Mouse (Mus musculus) CH12.LX (cell line): ENCODE measurements around the gene Ermard. TPM values are rescaled to one million over a fixed set of nuclear protein-coding genes. Genes with fewer than 3 reads are reported as not detected.

Experiments
- DNase-seq: peaks from one replicate; pipeline ENCODE4 v3.0.0-alpha.2; 2013; ENCODE audit errors: extremely low read depth
- H3K27ac ChIP-seq: 2 replicates; pipeline ENCODE4 v1.5.1; 2012; ENCODE audit warnings: low read depth, mild to moderate bottlenecking, control low read depth, moderate library complexity; ENCODE audit not compliant: insufficient read depth
- H3K27me3 ChIP-seq: replicated peaks from 2 replicates; pipeline ENCODE3; 2012; ENCODE audit warnings: inconsistent platforms
- H3K36me3 ChIP-seq, 2 experiments: replicated peaks in 1 of 2; 2 replicates each; pipeline versions ENCODE3 to v1.6.1; 2012; ENCODE audit warnings: inconsistent platforms in 1 of 2, low read length in 1 of 2, mild to moderate bottlenecking in 1 of 2, mixed read lengths in 1 of 2, moderate library complexity in 1 of 2; ENCODE audit not compliant: control insufficient read depth in 1 of 2, insufficient read depth in 1 of 2
- H3K4me1 ChIP-seq, 2 experiments: 2 replicates each; pipeline ENCODE4 v1.6.1; 2012; ENCODE audit warnings: inconsistent platforms in 1 of 2, moderate library complexity in 1 of 2; ENCODE audit not compliant: insufficient read depth in 2 of 2, control insufficient read depth in 1 of 2
- H3K4me2 ChIP-seq: 2 replicates; pipeline ENCODE4 v1.6.1; 2012; ENCODE audit warnings: low read depth, mild to moderate bottlenecking, control low read depth; ENCODE audit not compliant: poor library complexity, insufficient read depth, severe bottlenecking
- H3K4me3 ChIP-seq, 3 experiments: fragments of 150-350 bp in 1 of 3; sonication (generic) in 1 of 3; replicated peaks in 1 of 3; 2 replicates each; pipeline versions ENCODE3 to v1.5.1; 2011 to 2012; ENCODE audit warnings: low read depth in 2 of 3, low read length in 2 of 3, mild to moderate bottlenecking in 2 of 3, moderate library complexity in 2 of 3, control low read depth in 1 of 3, improper control_type of control experiment in 1 of 3, inconsistent platforms in 1 of 3, mixed read lengths in 1 of 3; ENCODE audit not compliant: poor library complexity in 1 of 3
- H3K79me2 ChIP-seq: replicated peaks from 2 replicates; pipeline ENCODE4 v1.6.1; 2012; ENCODE audit warnings: mild to moderate bottlenecking, moderate library complexity; ENCODE audit not compliant: control insufficient read depth, poor library complexity, insufficient read depth, severe bottlenecking; ENCODE audit errors: extremely low read depth
- H3K9ac ChIP-seq: 2 replicates; pipeline ENCODE4 v1.6.1; 2012; ENCODE audit warnings: low read depth, mild to moderate bottlenecking, control low read depth, moderate library complexity; ENCODE audit not compliant: insufficient read depth
- H3K9me3 ChIP-seq: replicated peaks from 2 replicates; pipeline ENCODE3; 2012; ENCODE audit warnings: low read length, inconsistent platforms, mixed read lengths
- CHD1 ChIP-seq: IDR thresholded peaks from 2 replicates; pipeline ENCODE4 v1.6.1; 2012; ENCODE audit warnings: low read depth, low read length, improper control_type of control experiment, inconsistent platforms
- CHD2 ChIP-seq: IDR thresholded peaks from 2 replicates; pipeline ENCODE4 v1.6.1; 2011; ENCODE audit warnings: low read length, improper control_type of control experiment
- CTCF ChIP-seq, 2 experiments: IDR thresholded peaks in 1 of 2; conservative IDR thresholded peaks in 1 of 2; 2 replicates each; pipeline ENCODE4 v1.5.1; 2011 to 2012; ENCODE audit warnings: low read depth in 2 of 2, low read length in 2 of 2, improper control_type of control experiment in 1 of 2, inconsistent platforms in 1 of 2, mild to moderate bottlenecking in 1 of 2, moderate library complexity in 1 of 2
- E2F4 ChIP-seq: IDR thresholded peaks from 2 replicates; pipeline ENCODE4 v1.6.1; 2011; ENCODE audit warnings: low read depth, low read length, improper control_type of control experiment; ENCODE audit not compliant: insufficient replicate concordance
- ELF1 ChIP-seq: IDR thresholded peaks from 2 replicates; pipeline ENCODE4 v1.6.1; 2014; ENCODE audit warnings: low read depth, mild to moderate bottlenecking, inconsistent platforms, low read length, improper control_type of control experiment
- EP300 ChIP-seq: IDR thresholded peaks from 2 replicates; pipeline ENCODE4 v1.6.1; 2011; ENCODE audit warnings: low read length, improper control_type of control experiment
- GABPA ChIP-seq: IDR thresholded peaks from 2 replicates; pipeline ENCODE4 v1.6.1; 2012; ENCODE audit warnings: low read depth, low read length, improper control_type of control experiment, inconsistent platforms; ENCODE audit not compliant: insufficient replicate concordance
- IRF4 ChIP-seq: IDR thresholded peaks from 2 replicates; pipeline ENCODE4 v1.6.1; 2014; ENCODE audit warnings: low read depth, mild to moderate bottlenecking, inconsistent platforms, low read length, improper control_type of control experiment
- JUND ChIP-seq: conservative IDR thresholded peaks from 2 replicates; pipeline ENCODE4 v1.6.1; 2011; ENCODE audit warnings: low read depth, low read length, improper control_type of control experiment
- KAT2A ChIP-seq: IDR thresholded peaks from 2 replicates; pipeline ENCODE4 v1.6.1; 2012; ENCODE audit warnings: low read length, improper control_type of control experiment, inconsistent platforms; ENCODE audit not compliant: insufficient replicate concordance
- MAFK ChIP-seq: IDR thresholded peaks from 2 replicates; pipeline ENCODE4 v1.6.1; 2011; ENCODE audit warnings: low read length, improper control_type of control experiment; ENCODE audit not compliant: insufficient replicate concordance
- MAZ ChIP-seq: IDR thresholded peaks from 2 replicates; pipeline ENCODE4 v1.6.1; 2012; ENCODE audit warnings: low read depth, mild to moderate bottlenecking, inconsistent platforms, low read length, improper control_type of control experiment, moderate library complexity
- MXI1 ChIP-seq: IDR thresholded peaks from 2 replicates; pipeline ENCODE4 v1.6.1; 2011; ENCODE audit warnings: mild to moderate bottlenecking, low read depth, low read length, improper control_type of control experiment
- NELFE ChIP-seq: IDR thresholded peaks from 2 replicates; pipeline ENCODE4 v1.6.1; 2011; ENCODE audit warnings: low read depth, low read length, improper control_type of control experiment
- NRF1 ChIP-seq: IDR thresholded peaks from 2 replicates; pipeline ENCODE4 v1.6.1; 2014; ENCODE audit warnings: low read depth, mild to moderate bottlenecking, inconsistent platforms, low read length, improper control_type of control experiment, moderate library complexity
- PAX5 ChIP-seq: IDR thresholded peaks from 2 replicates; pipeline ENCODE4 v1.6.1; 2012; ENCODE audit warnings: low read length, inconsistent platforms, mixed read lengths
- POLR2A ChIP-seq: IDR thresholded peaks from 2 replicates; pipeline ENCODE4 v1.6.1; 2011; ENCODE audit warnings: low read depth, mild to moderate bottlenecking, improper control_type of control experiment, low read length
- POLR2AphosphoS2 ChIP-seq: IDR thresholded peaks from 2 replicates; pipeline ENCODE4 v1.6.1; 2011; ENCODE audit warnings: low read depth, low read length, improper control_type of control experiment
- RCOR1 ChIP-seq: conservative IDR thresholded peaks from 2 replicates; pipeline ENCODE4 v1.6.1; 2012; ENCODE audit warnings: low read depth, mild to moderate bottlenecking, inconsistent platforms, low read length, improper control_type of control experiment
- SIN3A ChIP-seq: IDR thresholded peaks from 2 replicates; pipeline ENCODE4 v1.6.1; 2012; ENCODE audit warnings: low read length, improper control_type of control experiment, inconsistent platforms
- TBP ChIP-seq: conservative IDR thresholded peaks from 2 replicates; pipeline ENCODE4 v1.6.1; 2011; ENCODE audit warnings: low read depth, low read length, improper control_type of control experiment
- USF1 ChIP-seq: IDR thresholded peaks from 2 replicates; pipeline ENCODE4 v1.6.1; 2014; ENCODE audit warnings: low read depth, mild to moderate bottlenecking, inconsistent platforms, low read length, improper control_type of control experiment
- ZC3H11A ChIP-seq: IDR thresholded peaks from 2 replicates; pipeline ENCODE4 v1.6.1; 2012; ENCODE audit warnings: low read depth, mild to moderate bottlenecking, inconsistent platforms, low read length, improper control_type of control experiment
- ZMIZ1 ChIP-seq: IDR thresholded peaks from 2 replicates; pipeline ENCODE4 v1.6.1; 2012; ENCODE audit warnings: low read depth, mild to moderate bottlenecking, inconsistent platforms, low read length, improper control_type of control experiment
- ZNF384 ChIP-seq: IDR thresholded peaks from 2 replicates; pipeline ENCODE4 v1.6.1; 2012; ENCODE audit warnings: low read depth, low read length, improper control_type of control experiment, inconsistent platforms
- dilution Hi-C: fragments of 300-500 bp; cut with MboI; formaldehyde crosslinking; loops from 2 replicates; pipeline ENCODE4 v1.14.3; 2020; ENCODE audit warnings: low sequenced_read_pairs; ENCODE audit not compliant: extremely low pct_unique_long_range_greater_than_20kb, extremely low pct_ligation_motif_present
- in situ Hi-C: fragments of 300-500 bp; cut with MboI; formaldehyde crosslinking; loops from 3 replicates; pipeline ENCODE4 v1.14.3; 2019; ENCODE audit warnings: low sequenced_read_pairs, low pct_ligation_motif_present, low pct_unique_long_range_greater_than_20kb, mixed read lengths
- polyA plus RNA-seq: library from polyadenylated mRNA; unstranded; fragments of >175 nt; gene quantifications from 2 replicates; pipeline ENCODE4 v1.2.1, GENCODE M21; 2012; ENCODE audit warnings: low read depth; ENCODE audit not compliant: insufficient read length
- total RNA-seq, 2 experiments: library from RNA; depleted of rRNA; stranded (reverse); fragments of 300-350 nt in 1 of 2; fragments of >200 nt in 1 of 2; gene quantifications; 2 replicates each; pipeline ENCODE4 v1.2.3; 2012 to 2014

Ermard gene
- total and polyA plus RNA-seq, 3 experiments, result 32.0 to 45.6 (median 38.8) TPM

DNA sequence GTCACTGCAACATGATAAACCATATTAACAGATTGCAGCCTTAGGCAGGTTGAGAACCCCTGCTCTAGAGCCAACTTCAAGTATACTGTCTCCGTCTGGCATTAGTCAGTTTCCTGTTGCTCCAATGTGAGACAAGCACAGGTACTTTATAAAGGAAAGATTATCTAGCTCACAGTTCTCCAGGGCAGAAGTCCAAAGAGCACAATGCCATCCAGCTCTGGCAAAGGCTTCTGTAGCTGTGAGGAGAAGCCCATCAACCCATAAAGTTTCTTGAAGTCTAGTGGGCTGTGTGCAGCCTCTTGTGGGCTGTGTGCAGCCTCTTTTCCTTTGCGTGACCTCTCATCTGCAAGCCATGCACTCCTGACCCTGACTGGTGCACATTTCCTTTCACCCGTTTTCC, 74.5 kb downstream of the Ermard start:
- no peak for DNase-seq
- no peak overlapping the region for H3K27ac ChIP-seq
- H3K9me3 ChIP-seq, result no peaks in the 10 kb centered on the region
- H3K27me3 ChIP-seq, result no peaks in the 10 kb centered on the region
- no peak overlapping the region for H3K4me3 ChIP-seq
- TF ChIP-seq SIN3A (no peak), NELFE (no peak), POLR2A (no peak), CHD1 (no peak), ELF1 (no peak), ZMIZ1 (no peak), PAX5 (no peak), GABPA (no peak), USF1 (no peak), CTCF (conservative IDR thresholded peaks at IDR 0.05 in 1 of 2, IDR thresholded peaks at IDR 0.05 in 1 of 2; ENCODE audit: low read depth in 2 of 2, low read length in 2 of 2) (no peak), MXI1 (no peak), CHD2 (no peak), RCOR1 (no peak)
- TF ChIP-seq, all 38 proteins: peak for 0
- Histone ChIP-seq H3K9ac (no peak overlapping the region), H3K4me1 (no peaks in the 10 kb centered on the region), H3K36me3 (no peaks in the 10 kb centered on the region), H3K4me2 (no peak overlapping the region), H3K79me2 (no peaks in the 10 kb centered on the region)
- dilution Hi-C loops, result no loop called here
- in situ Hi-C loops, result no loop called here

- DNase-seq, result no peak
- Histone ChIP-seq H3K4me2 (no peak overlapping the region), H3K4me1 (no peaks in the 10 kb centered on the region), H3K79me2 (no peaks in the 10 kb centered on the region), H3K4me3 (no peak overlapping the region), H3K27ac (no peak overlapping the region), H3K9ac (no peak overlapping the region), H3K27me3 (no peaks in the 10 kb centered on the region), H3K9me3 (no peaks in the 10 kb centered on the region), H3K36me3 (no peaks in the 10 kb centered on the region)
- dilution Hi-C loops (no loop called here), in situ Hi-C loops (no loop called here)
- TF ChIP-seq ZMIZ1 (no peak), ZNF384 (no peak), MAZ (no peak), JUND (no peak), MAFK (no peak), TBP (no peak), IRF4 (no peak), EP300 (no peak), CTCF (conservative IDR thresholded peaks at IDR 0.05 in 1 of 2, IDR thresholded peaks at IDR 0.05 in 1 of 2; ENCODE audit: low read depth in 2 of 2, low read length in 2 of 2) (no peak), POLR2AphosphoS2 (no peak), GABPA (no peak), E2F4 (no peak), PAX5 (no peak), ZC3H11A (no peak), ELF1 (no peak), KAT2A (no peak), NRF1 (no peak)
Observed at GRCm38 (mm10) chr17:15120096-15120495, 79.1 kb downstream of the Ermard start.
